Mouse (Mus musculus): Measurements from ENCODE around the gene Car9. TPM values are rescaled to one million over a fixed set of nuclear protein-coding genes. Genes with fewer than 3 reads are reported as not detected.
"Not testable (repeated sequence)": the region's sequence is repeated elsewhere in the genome, so short reads cannot be mapped to it uniquely, and the experiment has no call there.

Car9 gene
- polyA plus RNA-seq, 1 experiment: 2.9 TPM

DNA sequence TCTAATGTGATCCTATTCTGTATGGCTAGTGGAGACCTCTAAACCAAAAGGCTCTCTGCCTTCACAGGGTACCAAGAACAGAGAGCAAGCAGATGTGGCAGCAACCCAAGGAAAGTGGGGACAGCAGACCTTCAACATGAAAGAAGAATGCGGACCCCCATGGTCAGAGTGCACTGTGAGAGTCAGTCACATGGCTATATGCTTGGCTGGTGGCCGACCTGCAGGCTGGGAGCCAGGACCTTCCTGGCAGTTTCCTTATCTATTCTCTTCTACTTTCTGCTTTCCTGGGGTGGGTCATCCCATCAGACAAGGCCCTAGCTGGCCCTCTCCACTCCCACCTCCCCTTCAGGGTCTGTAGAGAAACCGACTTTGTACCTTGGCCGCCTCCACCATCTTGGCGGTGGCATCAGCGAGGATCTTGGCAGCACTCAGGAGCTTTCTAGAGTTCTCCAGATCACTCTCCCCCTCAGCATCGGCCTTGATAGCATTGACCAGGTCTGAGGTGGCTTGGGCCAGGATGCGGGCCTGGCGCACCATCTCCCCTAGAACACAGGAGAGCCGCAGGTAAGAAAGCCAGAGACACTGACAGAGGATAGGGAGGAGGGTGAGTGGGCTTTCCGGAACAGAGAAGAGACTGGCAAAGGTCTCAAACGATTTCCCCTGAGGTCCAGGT lies 39.7 kb downstream of the Car9 start:
- 96% methylated on average over 12 of the region's 12 CpGs for WGBS
- no peak for DNase-seq
- Histone ChIP-seq H3K4me1 (replicated peaks; ENCODE audit: control insufficient read depth, insufficient read depth, low read length) (no peaks in the 10 kb centered on the region), H3K27me3 (ENCODE audit: control insufficient read depth, insufficient read depth, low read length) (no peaks in the 10 kb centered on the region), H3K36me3 (ENCODE audit: control insufficient read depth, insufficient read depth, low read length) (peaks cover 99% of the 10 kb centered on the region), H3K27ac (ENCODE audit: control insufficient read depth, insufficient read depth, low read length) (no peak overlapping the region), H3K4me3 (ENCODE audit: control insufficient read depth, insufficient read depth, low read length) (no peak overlapping the region)
- TF ChIP-seq CTCF (IDR thresholded peaks at IDR 0.05; ENCODE audit: borderline replicate concordance, control insufficient read depth, extremely low read depth, insufficient read depth, low read length, poor library complexity): no peak
- no peak for TF ChIP-seq POLR2A (IDR thresholded peaks at IDR 0.05; ENCODE audit: control insufficient read depth, extremely low read depth, insufficient read depth, low read length, poor library complexity)

DNA sequence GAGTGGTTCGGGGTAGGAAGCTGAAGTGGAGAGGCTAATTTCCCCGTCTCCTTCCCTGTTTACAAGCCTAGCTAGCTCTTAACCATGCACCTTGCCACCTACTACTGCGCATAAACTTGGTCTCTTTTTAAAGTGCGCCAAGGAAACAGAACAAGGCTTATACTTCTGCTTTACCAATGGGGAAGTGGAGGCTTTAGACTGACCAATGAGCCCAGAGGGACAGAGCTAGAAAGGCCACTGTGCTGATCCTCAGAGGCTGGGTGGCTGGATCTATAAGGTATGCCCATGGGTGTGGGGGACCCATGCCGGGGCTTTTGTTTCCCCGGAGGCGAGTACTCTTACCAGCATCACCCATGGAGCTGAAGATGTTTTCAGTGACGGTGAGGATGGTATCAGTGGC lies 40.4 kb downstream of the Car9 start:
- peaks cover 99% of the 10 kb centered on the region for H3K36me3 ChIP-seq (ENCODE audit: control insufficient read depth, insufficient read depth, low read length)
- no peak overlapping the region for H3K27ac ChIP-seq (ENCODE audit: control insufficient read depth, insufficient read depth, low read length)
- H3K4me3 ChIP-seq (ENCODE audit: control insufficient read depth, insufficient read depth, low read length): no peak overlapping the region
- TF ChIP-seq CTCF (IDR thresholded peaks at IDR 0.05; ENCODE audit: borderline replicate concordance, control insufficient read depth, extremely low read depth, insufficient read depth, low read length, poor library complexity) (no peak), POLR2A (IDR thresholded peaks at IDR 0.05; ENCODE audit: control insufficient read depth, extremely low read depth, insufficient read depth, low read length, poor library complexity) (no peak)
- DNase-seq: no peak
- 96% methylated on average over 8 of the region's 8 CpGs for WGBS
- no peaks in the 10 kb centered on the region for H3K27me3 ChIP-seq (ENCODE audit: control insufficient read depth, insufficient read depth, low read length)
- H3K4me1 ChIP-seq (replicated peaks; ENCODE audit: control insufficient read depth, insufficient read depth, low read length): no peaks in the 10 kb centered on the region

DNA sequence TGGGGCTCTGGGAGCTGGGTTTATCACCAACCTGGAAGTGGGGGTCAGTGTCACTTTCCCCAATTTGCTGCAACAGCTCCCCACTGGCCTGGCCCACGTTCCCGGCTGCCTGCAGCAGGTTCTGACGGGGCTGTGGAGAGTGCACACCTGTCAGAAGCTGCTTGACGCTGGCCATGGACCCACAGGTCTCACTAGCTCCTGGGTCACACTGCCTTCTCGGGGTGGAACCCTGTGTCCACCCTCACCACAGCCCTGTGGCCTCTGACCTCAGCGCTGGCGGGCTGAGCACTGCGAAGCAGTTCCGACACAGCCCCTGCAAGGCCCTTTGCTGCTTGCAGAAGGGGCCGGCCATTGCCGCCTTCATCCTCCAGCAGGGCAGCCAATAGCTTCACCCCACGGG lies 42.3 kb downstream of the Car9 start:
- WGBS: 97% methylated on average over 12 of the region's 12 CpGs
- H3K4me3 ChIP-seq (ENCODE audit: control insufficient read depth, insufficient read depth, low read length): no peak overlapping the region
- H3K36me3 ChIP-seq (ENCODE audit: control insufficient read depth, insufficient read depth, low read length): peaks cover 99% of the 10 kb centered on the region
- H3K27ac ChIP-seq (ENCODE audit: control insufficient read depth, insufficient read depth, low read length): no peak overlapping the region
- H3K4me1 ChIP-seq (replicated peaks; ENCODE audit: control insufficient read depth, insufficient read depth, low read length): no peaks in the 10 kb centered on the region
- DNase-seq: no peak
- TF ChIP-seq POLR2A (IDR thresholded peaks at IDR 0.05; ENCODE audit: control insufficient read depth, extremely low read depth, insufficient read depth, low read length, poor library complexity) (no peak), CTCF (IDR thresholded peaks at IDR 0.05; ENCODE audit: borderline replicate concordance, control insufficient read depth, extremely low read depth, insufficient read depth, low read length, poor library complexity) (no peak)
- H3K27me3 ChIP-seq (ENCODE audit: control insufficient read depth, insufficient read depth, low read length): no peaks in the 10 kb centered on the region

DNA sequence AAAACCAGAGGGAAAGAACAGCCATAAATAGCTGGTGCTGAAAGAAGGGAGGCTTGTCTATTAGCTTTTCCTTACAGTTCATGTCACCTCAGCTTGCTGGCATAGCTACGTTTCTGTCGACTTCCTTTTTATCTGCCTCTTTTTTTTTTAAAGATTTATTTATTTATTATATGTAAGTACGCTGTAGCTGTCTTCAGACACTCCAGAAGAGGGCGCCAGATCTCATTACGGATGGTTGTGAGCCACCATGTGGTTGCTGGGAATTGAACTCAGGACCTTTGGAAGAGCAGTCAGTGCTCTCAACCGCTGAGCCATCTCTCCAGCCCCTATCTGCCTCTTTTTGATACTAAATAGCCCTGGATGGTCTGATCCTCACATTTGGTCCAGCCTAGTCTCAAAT lies 45.1 kb downstream of the Car9 start:
- 90% methylated on average over 6 of the region's 6 CpGs for WGBS
- H3K27me3 ChIP-seq (ENCODE audit: control insufficient read depth, insufficient read depth, low read length); H3K27ac ChIP-seq (ENCODE audit: control insufficient read depth, insufficient read depth, low read length); H3K4me1 ChIP-seq (replicated peaks; ENCODE audit: control insufficient read depth, insufficient read depth, low read length); DNase-seq; H3K4me3 ChIP-seq (ENCODE audit: control insufficient read depth, insufficient read depth, low read length): not testable (repeated sequence)
- peaks cover 96% of the 10 kb centered on the region for H3K36me3 ChIP-seq (ENCODE audit: control insufficient read depth, insufficient read depth, low read length)

DNA sequence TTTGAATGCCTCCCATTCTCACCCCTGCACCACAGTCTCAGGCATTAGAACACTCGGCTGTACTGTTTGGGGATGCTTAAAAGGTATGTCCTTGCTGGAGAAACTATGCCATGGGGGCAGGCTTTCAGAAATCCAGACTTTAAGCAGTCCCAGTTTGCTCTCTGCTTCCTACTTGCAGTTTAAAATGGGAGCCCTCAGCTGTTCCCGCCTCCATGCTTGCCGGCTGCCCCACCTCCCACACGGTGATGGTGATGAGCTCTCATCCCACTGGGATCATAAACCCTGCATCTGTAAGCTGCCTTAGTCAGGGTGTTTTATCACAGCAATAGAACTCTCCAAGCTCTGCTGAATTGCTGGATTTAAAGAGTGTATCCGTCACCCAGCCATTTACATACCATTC lies 45.7 kb downstream of the Car9 start:
- no peak for TF ChIP-seq POLR2A (IDR thresholded peaks at IDR 0.05; ENCODE audit: control insufficient read depth, extremely low read depth, insufficient read depth, low read length, poor library complexity)
- no peak overlapping the region for H3K4me3 ChIP-seq (ENCODE audit: control insufficient read depth, insufficient read depth, low read length)
- WGBS: 97% methylated on average over 5 of the region's 5 CpGs
- no peak for DNase-seq
- H3K27me3 ChIP-seq (ENCODE audit: control insufficient read depth, insufficient read depth, low read length): no peaks in the 10 kb centered on the region
- no peak overlapping the region for H3K27ac ChIP-seq (ENCODE audit: control insufficient read depth, insufficient read depth, low read length)
- H3K36me3 ChIP-seq (ENCODE audit: control insufficient read depth, insufficient read depth, low read length): peaks cover 90% of the 10 kb centered on the region
- peaks cover under 1% of the 10 kb centered on the region; the same call in 1 of the 2 replicates for H3K4me1 ChIP-seq (replicated peaks; ENCODE audit: control insufficient read depth, insufficient read depth, low read length)

DNA sequence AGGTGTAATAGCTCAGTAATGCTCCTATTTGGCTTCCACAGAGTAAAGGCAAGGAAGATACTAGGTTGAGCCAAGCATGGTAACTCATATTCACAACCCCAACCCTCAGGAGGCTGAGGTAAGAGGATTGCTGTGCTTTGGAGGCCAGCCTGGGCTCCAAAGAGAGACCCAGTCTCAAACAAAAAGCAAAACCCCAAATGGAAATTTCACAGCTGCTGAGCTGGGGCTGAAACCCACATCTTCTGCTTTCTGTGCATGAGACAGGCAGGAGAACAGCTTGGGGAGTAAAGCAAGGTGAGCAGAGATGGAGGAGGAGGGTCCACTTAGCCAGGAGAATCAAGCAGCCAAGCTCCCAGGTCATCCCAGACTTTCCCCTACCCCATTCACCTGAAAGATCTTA lies 47.1 kb downstream of the Car9 start:
- Histone ChIP-seq H3K4me1 (replicated peaks; ENCODE audit: control insufficient read depth, insufficient read depth, low read length) (peaks cover 15% of the 10 kb centered on the region), H3K27me3 (ENCODE audit: control insufficient read depth, insufficient read depth, low read length) (no peaks in the 10 kb centered on the region), H3K4me3 (ENCODE audit: control insufficient read depth, insufficient read depth, low read length) (no peak overlapping the region), H3K36me3 (ENCODE audit: control insufficient read depth, insufficient read depth, low read length) (peaks cover 76% of the 10 kb centered on the region), H3K27ac (ENCODE audit: control insufficient read depth, insufficient read depth, low read length) (no peak overlapping the region)
- DNase-seq: no peak
- TF ChIP-seq CTCF (IDR thresholded peaks at IDR 0.05; ENCODE audit: borderline replicate concordance, control insufficient read depth, extremely low read depth, insufficient read depth, low read length, poor library complexity) (no peak), POLR2A (IDR thresholded peaks at IDR 0.05; ENCODE audit: control insufficient read depth, extremely low read depth, insufficient read depth, low read length, poor library complexity) (no peak)

DNA sequence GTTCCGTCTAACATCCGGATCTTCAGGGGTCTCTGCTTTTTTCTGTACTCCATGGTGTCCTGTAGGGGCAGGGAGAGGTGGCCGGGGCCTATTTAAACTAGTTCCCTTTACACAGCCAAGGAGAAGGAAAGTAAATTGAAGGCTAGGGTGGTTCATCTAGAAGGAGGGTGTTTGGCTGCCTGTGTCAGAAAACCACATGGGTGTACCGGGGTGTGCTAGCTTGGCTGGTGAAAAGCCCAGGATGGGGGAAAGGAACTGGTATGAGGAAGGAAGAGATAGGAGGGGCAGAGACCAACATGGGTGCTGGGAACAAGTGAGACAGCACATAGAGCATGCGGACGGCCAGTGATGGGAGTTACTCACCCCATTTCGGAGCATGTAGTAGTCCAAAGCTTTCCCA lies 49.2 kb downstream of the Car9 start:
- TF ChIP-seq POLR2A (IDR thresholded peaks at IDR 0.05; ENCODE audit: control insufficient read depth, extremely low read depth, insufficient read depth, low read length, poor library complexity) (no peak), CTCF (IDR thresholded peaks at IDR 0.05; ENCODE audit: borderline replicate concordance, control insufficient read depth, extremely low read depth, insufficient read depth, low read length, poor library complexity) (no peak)
- DNase-seq: no peak
- Histone ChIP-seq H3K4me1 (replicated peaks; ENCODE audit: control insufficient read depth, insufficient read depth, low read length) (peaks cover 31% of the 10 kb centered on the region), H3K27me3 (ENCODE audit: control insufficient read depth, insufficient read depth, low read length) (no peaks in the 10 kb centered on the region), H3K36me3 (ENCODE audit: control insufficient read depth, insufficient read depth, low read length) (peaks cover 56% of the 10 kb centered on the region), H3K4me3 (ENCODE audit: control insufficient read depth, insufficient read depth, low read length) (no peak overlapping the region), H3K27ac (ENCODE audit: control insufficient read depth, insufficient read depth, low read length) (no peak overlapping the region)
- WGBS: 83% methylated on average over 7 of the region's 7 CpGs

Measured in thymus, adult 2 months (tissue).